Mouse (Mus musculus): ENCODE results near the gene Gm5737.

The Gm5737 gene

DNA sequence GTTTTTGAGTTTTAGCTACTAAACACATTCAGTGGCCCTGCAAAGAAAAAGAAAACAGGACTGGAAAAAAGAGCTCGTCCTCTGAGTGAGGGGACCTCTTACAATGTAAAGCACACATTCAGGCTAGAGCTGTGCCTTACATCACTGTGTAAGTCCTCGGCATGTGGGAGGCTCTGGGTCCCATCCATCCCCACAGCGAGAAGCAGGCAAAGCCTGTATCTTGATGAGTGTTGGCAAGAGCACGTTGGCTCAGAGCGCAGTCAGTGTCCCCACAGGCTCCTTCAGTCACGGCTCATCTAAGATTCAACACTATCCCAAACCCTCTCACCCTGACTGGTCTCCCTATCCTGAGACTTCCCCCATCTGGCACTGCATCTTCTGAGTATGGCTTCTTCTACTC lies 66.1 kb downstream of the Gm5737 start:
- no peak for DNase-seq

DNA sequence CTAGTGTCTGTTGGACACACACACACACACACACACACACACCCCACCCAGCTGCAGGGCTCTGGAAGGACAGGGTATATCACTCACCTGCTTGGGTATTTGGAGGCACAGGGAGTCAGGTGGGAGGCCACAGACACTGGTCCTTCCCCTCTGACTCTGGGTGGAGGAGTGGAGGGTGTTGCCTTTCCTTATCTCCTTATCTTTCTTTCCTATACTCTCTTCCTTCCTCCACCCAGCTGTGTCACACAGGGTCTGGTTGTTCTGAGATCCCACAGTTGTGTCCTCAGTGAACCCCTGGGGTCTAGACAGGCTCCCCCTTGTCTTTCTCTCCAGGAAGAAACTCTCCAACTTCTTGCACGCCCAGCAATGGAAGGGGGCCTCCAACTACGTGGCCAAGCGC lies 67.8 kb downstream of the Gm5737 start:
- no peak for DNase-seq

DNA sequence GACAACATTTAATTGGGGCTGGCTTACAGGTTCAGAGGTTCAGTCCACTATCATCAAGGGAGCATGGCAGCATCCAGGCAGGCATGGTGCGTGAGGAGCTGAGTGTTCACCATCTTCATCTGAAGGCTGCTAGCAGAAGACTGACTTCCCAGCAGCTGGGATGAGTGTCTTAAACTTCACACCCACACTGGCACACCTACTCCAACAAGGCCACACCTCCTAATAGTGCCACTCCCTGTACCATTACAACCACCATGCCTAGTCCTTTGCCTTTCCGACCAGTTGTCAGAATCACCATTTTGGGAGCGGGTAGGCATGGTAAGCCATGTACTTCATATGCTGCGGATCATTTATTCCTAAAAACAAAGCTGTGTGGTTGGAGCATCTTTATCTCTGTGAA lies 68.6 kb downstream of the Gm5737 start:
- no peak for DNase-seq
